Mouse (Mus musculus): ENCODE results near the gene Gm11733.

Gm11733 gene

DNA sequence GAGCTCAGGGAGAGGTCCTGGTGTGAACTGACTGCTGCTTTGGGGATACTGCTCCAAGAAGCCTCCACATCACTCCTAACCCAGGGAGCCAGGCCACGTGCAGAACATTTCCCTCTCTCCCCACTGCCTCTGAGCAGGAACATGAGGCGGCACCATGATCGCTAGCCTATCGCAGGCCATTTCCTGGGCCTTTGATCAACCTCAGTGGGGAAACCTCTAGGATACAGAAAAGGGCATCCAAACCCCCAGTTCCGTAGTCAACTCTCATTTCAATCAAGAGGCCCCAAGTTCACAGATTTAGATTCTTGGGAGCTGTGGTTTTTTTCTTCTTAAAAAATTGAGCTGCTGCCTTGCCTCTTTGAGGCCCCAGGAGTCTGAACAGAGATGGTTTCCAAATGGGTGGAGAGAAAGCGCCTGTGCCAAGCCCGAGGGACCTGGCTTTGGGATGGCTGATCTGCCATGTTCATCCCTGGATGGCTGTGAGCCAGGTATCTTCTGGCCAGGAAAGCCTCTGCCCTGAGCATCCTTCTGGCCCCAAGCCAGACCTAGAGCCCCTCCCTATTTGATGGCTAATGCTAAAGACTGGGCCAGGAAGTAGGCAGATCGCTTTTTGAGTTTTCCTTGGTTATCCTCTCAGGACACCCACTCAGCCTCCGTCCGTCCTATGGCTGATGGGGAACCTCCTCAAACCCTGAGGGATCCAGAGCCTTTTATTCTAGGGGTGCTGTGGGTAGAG is 5.7 kb upstream of the Gm11733 start:
- no peak for DNase-seq

GRCm38 (mm10) chr11:117479007-117479719 is 5.0 kb upstream of the Gm11733 start:
- no peak for DNase-seq

DNA sequence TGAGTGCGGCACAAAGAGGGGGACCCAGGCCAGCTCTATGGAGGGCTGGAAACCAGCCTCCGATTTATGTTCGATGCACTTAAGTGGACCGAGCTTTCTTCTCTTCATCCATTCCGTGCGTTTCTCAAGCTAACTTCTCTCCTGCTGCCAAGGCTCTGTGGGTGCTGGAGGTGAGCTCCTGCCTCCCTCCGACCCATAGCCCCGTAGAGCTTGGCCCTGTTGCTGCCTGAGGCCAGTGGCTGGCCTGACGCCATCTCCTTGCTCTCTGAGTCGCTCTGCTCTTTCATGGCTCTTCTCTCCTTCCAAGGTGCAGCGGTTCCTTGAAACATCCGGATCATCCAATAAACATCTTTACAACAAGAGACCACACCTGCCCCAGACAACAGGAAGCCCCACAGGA is 4.4 kb upstream of the Gm11733 start:
- DNase-seq, result no peak

DNA sequence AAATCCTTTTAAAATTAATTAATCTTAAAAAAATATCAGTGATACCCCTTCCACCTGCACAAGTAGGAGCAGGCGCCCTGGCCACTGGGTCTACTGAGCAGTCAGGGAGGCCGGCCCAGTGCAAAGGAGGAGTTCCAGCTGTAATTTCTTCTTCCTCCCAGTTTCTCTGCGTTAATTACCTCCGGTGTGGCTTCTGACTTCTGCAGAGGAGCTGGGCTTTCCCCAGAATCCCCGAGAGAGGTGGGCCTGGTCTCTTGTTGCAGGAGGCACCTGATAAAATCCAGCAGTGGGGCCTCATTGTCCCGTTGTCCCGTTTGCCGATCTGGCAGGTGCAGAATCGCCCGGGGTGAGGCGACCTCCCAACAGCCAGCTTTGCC is 1.9 kb upstream of the Gm11733 start:
- no peak for DNase-seq

GRCm38 (mm10) chr11:117482677-117483511 is 1.3 kb upstream of the Gm11733 start:
- peak; percentile 86 for DNase-seq

- no peak for DNase-seq
Observed at GRCm38 (mm10) chr11:117491408-117492208, 7.4 kb downstream of the Gm11733 start.

DNA sequence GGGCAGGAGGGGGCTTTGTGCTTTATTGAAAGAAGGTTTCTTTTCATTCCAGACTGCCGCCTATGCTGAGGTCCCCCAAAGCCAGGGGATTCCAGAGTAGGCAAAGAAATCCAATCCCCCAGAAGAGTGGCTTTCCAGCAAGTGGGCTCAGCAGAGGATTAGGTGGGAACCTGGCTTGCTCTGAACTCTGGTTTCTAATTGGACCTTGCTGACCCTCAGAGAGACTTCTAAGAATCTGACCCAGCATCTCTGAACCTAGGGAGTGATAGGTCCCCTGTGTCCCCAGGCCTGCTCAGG is 8.0 kb downstream of the Gm11733 start:
- no peak for DNase-seq

DNA sequence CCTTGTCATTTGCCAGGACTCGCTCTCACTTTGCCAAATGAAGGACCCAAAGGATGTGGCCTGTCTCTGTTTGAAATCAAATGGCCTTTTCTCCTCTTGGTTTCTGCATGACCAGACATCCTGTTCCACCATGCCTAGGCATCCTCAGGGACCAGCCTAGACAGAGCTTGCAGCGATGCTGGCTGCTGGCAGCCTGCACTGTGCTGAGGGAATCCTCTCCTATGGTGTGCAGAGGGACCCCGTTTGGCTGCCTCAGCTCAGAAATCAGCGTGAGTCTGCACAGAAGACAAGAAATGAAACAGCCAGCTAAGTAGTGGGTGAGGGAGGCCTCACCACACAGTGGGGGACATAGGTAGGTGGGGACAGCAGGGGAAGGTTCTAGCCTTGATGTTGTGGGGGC is 12.6 kb downstream of the Gm11733 start:
- DNase-seq, result peak; percentile 13

DNA sequence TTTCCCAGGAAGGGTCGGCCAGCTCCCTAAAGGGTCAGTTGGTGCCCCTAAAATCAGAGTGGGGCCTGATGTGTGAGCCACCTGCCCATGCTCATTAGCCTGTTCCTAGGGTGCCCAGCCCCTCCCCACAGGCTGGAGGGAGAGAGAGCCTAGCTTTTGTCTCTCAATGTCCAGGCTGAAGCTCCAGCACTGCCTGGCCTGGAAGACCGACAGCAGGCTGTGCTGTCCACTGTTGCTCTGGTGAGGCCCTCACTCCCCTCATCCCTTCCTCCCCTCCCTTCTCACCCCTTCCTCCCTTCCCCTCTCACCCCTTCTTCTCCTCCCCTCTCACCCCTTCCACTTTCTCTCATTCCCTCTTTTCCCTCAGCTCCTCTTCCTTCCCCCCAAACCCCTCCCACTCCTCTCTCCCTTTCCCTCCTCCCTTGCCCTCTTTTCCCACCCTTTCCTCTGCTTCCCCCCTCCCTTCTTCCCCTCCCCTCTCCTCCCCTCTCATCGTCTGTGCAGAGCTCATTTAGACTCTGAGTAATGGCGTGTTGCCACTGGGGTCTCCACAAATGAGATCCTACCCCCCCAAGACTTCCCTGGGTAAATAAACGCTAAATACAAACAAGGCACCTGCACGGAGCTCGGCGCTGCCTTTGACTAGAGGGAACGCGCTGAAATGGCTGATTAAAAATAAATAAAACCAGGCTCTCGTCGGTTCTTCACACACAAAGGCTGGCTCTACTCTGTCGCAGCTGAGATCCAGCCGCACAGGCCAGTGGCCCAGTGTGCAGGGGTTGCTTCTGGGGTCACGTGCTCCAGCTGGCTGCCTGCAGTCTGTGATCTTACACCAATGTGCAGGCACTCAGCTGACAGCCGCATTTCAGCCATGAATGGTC is 13.3 kb downstream of the Gm11733 start:
- peak; percentile 40 for DNase-seq

- DNase-seq, result no peak
Observed at GRCm38 (mm10) chr11:117498137-117498511, 14.0 kb downstream of the Gm11733 start.

- no peak for DNase-seq
Observed at GRCm38 (mm10) chr11:117508972-117509371, 24.8 kb downstream of the Gm11733 start.

- DNase-seq, result no peak
Observed at GRCm38 (mm10) chr11:117515718-117516421, 31.7 kb downstream of the Gm11733 start.

DNA sequence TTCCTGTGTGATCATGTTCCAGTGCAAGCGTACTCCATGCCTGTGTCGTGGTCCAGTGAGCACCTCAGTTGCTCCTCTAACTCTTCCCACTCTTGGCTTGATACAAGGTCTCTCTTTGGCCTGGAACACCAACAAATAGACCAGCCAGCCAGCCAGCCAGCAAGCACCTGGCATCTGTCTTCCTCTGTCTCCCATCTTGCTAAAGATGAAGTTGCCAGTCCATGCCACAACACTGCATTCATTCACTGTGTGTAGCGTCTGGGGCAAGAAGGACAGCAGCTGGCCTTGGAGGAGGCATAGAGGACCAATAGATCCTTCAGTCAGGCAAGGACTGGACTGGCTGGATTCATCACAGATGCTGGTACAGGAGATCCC is 32.2 kb downstream of the Gm11733 start:
- DNase-seq, result no peak

DNA sequence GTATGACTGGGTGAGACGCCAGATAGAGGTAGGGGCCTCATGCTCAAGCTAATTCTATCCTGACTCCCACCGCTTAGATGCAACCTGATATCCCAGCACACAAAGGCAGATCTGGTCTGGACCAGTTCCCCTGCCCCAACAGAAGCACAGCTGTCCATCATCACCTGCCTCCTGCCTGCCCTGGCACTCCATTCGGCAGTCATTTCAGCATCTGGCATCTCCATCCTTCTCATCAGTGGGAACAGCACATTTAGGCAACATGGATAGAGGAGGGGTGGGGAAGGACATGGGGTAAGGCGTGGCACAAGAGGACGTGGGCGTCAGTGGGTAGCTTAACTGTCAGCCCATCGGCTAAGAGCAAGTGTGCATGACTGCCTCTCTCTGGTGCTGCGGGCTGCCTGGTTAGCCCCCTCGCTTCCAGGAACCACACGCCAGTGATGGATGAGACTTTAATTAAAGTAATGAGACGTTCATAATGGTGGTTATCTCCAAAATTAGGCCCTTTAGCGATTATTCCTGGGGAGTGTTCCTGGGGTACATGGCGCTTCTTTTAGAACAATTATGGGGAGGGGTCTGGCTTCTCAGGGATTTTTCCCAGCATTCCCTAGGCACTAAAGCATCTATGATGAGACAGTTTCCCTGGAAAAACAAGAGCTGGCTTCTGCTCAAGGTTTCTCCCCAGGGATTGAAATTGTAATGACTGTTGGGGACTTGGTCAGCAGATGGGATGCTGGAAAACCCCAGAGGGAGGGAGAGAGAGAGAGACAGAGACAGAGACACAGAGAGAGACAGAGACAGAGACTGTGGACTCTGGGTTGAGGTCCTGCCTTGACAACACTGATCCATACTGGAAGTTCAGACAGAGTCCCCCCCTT is 38.0 kb downstream of the Gm11733 start:
- DNase-seq, result no peak

DNA sequence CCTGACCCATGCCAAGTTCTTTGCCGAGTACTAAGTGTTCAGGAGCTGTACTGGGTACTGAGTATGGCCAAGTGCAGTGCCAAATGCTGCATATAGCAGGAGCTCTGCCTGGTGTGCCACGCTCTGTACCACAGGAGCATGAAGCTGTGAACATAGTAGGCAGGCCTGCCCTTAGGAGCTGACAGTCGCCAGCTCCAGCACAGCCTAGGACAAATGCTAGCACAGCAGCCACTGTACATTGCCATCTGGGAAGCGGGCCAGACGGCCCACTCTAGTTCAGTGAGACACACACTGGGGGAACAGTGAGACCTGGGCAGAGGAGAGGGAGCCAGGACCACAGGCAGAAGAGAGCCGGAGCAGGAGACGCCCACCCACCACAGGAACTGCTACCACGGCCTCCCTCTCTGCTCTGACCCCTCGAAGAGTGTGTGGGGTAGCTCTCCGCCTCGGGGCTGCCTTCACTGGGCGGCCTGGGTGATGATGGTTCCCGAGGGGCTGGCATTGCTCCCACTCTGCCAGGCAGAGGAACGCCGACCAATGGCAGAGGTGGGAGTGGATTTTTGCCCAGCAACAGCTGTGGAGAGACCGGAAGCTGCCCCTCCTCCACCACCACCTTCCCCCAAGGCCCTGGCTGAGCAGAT is 38.8 kb downstream of the Gm11733 start:
- peak; percentile 65 for DNase-seq

- no peak for DNase-seq
Observed at GRCm38 (mm10) chr11:117525606-117526349, 41.6 kb downstream of the Gm11733 start.

GRCm38 (mm10) chr11:117532374-117532773 is 48.2 kb downstream of the Gm11733 start:
- DNase-seq, result no peak

DNA sequence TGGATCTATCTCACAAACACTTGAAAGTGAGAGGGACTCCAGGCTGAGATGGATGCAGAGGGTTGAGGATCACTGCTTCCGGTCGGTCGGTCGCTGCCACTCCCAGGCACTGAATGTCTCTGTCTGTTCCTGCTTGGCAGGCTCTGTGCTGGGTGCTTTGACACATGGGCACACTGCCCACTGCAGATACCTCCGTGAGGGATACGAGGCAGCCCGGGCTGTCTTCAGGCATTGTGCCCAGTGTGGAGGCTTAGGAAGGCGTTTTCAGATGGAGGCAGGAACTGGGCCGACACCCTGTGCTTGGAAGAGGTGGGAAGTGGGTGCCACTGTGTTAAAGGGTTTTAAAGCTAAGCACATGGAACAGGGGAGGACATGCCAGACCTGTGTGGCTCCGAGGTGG is 50.7 kb downstream of the Gm11733 start:
- peak; percentile 58 for DNase-seq

Data from kidney, adult 18-20 months (tissue).